Mouse (Mus musculus) adrenal gland, adult 8-10 months (tissue): ENCODE results near the gene Tedc2. TPM values are rescaled to one million over a fixed set of nuclear protein-coding genes. Genes with fewer than 3 reads are reported as not detected.

Experiments used
- DNase-seq: peaks from one replicate; pipeline ENCODE4 v3.0.0; 2022
- microRNA-seq, 2 experiments: library from miRNA; unstranded; fragments of <30 nt; microRNA quantifications; one replicate each; pipeline ENCODE4 v1.2.0; 2022
- total RNA-seq, 4 experiments: library from RNA; stranded (reverse); gene quantifications; 2 replicates each; pipeline ENCODE4 v1.2.4; 2022

Tedc2 gene
- total RNA-seq, 4 experiments from 2014 or later: 6.1 to 9.8 (median 7.6) TPM

- no peak for DNase-seq
Measured at GRCm38 (mm10) chr17:24193769-24194168, 26.9 kb downstream of the Tedc2 start.

DNA sequence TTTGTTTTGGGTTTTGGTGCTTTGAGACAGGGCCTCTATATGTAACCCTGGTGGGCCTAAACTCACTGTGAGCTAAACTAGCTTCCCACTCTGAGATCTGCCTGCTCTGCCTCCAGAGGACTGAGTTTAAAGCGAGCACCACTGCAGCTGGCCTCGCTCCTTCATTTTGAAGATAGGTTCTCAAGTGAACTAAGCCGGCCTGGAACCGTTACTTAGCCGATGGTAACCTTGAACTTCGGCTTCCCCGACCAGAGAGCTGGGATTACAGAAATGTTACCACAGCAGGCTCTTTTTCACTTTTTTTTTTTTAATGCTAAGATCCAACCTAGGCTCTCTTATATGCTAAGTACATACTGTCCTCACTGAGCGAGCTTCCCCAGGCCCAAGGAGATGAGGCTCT is 27.4 kb downstream of the Tedc2 start:
- DNase-seq: no peak

DNA sequence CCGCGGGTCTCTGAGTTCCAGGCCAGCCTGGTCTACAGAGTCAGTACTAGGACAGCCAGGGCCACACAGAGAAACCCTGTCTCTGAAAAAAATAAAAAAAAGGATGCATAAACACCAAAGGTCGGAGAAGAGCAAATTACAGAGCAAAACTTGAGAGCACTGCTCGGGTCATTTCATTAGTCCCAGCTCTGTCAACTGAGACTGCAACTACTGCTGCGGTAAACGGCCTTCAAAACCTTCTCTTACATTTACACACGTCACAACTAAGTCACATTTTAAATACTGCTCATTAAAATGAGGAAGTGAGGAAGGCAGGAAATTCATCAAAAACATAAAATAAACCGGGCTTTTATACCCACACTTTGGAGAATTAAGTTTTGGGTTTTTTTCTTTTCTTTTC is 27.8 kb downstream of the Tedc2 start:
- DNase-seq: no peak

GRCm38 (mm10) chr17:24191481-24191880 is 29.2 kb downstream of the Tedc2 start:
- DNase-seq: no peak

GRCm38 (mm10) chr17:24190934-24191333 is 29.7 kb downstream of the Tedc2 start:
- DNase-seq: no peak

- DNase-seq: no peak
Measured at GRCm38 (mm10) chr17:24174259-24174658, 46.4 kb downstream of the Tedc2 start.

DNA sequence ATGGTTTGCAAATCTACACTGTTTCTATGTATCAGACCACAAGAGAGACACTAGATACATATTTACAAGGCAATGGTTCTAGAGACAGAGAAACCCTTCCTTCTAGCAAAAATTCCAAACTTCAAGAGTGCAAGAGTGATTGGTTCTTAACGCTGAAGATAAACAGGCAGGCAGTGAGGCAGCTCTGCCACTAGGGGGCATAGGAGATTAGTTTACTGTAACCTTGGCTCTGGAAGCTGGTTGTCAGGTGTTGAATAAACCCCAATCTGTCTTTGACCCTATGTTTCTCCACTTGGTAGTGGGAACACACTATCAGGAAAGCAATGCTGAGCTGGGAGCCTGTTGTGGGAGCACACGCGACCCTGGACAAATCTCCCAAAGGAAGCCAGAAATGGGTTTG is 47.2 kb downstream of the Tedc2 start:
- peak; percentile 42 for DNase-seq

DNA sequence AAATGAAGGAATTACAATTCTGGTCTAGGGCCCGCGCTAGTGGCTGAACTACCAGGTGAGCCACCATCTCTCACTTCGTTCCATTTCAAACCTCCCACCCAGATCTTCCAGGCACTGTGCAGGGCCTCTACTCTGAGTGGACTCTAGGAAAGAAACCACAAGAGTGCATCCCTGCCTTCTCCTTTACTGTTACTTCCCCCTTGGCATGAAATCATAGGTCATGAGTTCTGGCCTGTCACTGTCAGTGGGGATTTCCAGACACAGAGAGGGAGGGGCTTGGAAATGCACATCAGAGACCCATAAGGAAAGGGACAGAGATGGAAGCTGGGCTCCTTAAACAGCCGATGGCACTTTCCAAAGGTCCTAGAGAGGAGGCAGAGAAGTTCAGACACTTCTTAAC is 48.9 kb downstream of the Tedc2 start:
- DNase-seq: no peak

DNA sequence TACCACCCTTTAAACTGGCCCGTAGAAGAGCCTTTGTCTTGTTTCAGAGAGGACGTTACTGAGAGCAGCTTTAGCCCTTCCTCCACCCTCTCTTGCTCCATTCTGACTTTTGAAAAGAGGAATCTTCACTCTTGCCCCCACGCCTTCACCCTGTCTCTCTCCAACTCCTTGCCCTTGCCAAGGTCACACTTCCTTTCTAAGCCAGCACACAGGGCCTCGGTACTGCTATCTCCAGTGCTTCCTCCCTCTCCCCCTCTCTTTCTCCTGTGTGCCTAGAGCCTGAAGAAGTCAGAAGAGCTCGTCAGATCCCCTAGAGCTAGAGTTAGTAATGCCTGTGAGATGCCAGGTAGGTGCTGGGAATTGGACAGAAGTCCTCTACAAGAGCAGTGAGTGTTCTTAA is 49.9 kb downstream of the Tedc2 start:
- no peak for DNase-seq

GRCm38 (mm10) chr17:24170125-24170524 is 50.5 kb downstream of the Tedc2 start:
- no peak for DNase-seq

DNA sequence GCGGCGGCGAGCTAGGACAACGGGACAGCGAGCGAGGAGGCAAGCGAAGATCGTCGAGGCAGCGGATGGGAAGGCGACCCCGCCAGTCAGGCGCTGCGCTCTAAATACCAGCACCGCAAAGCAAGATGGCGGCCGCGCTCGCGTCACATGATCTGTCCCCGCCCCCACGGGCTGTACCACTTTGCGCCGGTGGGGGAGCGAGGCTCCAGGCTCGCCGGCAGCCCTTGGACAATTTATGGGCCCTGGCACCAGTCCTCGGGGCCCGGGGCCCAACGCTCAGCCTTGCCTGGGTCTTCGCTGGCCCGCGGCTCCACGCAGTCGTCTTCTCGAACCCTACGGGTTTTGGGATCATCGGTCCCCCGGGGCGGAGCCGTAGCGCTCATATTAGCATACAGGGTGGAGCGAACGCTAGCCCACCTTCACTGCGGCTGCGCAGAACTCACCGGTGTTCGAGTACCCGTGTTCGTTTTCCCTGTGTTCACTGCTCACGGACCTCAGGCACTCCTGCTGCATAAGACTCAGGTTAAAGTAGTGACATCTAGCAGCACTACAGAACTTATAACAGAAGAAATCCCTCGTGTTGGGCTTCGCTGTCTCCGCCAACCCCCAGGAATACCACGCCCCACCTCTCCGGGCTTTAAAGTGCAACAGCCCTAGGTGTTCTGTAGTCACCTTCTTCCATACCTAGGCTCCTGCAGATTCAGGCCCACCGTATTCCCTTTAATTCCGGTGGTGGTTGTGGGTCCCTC is 51.2 kb downstream of the Tedc2 start, which contains the start of gene Atp6v0c:
Atp6v0c (minus strand) TSS at position 386 of the 749 bp plus-strand sequence.
- DNase-seq: peak; percentile 90

- DNase-seq: peak; percentile 62
Measured at GRCm38 (mm10) chr17:24168590-24169277, 51.9 kb downstream of the Tedc2 start.

DNA sequence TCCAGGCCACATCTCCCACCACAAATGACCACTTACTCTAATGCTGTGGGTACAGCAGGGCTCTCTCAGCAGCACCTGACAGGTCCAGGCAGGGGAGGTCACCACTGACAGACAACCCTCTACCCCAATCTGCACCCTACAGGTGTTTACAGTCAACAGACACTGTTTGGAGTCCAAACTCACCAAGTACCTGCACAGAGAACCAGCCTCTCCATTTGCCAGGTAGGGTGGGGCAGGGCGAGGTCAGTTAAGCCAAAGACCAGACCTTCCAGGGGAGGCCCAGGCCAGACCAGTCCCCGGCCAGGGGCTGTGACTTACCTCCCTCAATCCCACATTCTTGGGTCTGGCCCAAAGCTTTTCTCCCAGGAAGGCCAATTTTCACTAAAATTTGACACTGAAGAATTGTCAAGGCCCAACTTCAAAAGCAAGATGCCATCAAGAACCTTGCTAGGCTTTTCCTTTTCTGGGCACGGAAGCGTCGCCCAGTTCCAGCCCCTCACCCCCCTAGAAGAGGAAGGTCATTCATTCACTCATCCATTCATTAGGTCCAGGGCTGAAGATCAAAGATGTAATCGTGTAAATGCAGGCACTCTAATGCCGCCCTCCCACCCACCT is 52.7 kb downstream of the Tedc2 start:
- peak; percentile 53 for DNase-seq

GRCm38 (mm10) chr17:24167120-24167519 is 53.5 kb downstream of the Tedc2 start:
- DNase-seq: no peak

Small RNA genes lying within 50 kb of the gene (microRNA-seq; reads per million reads assigned to microRNA genes)
- 0.17 to 1.1 reads per million in 2 experiments for gene Mir5134
- gene Mir6965: 0 reads per million in 2 experiments

Other genes with a start within 250 kb of the Tedc2 start
- gene Prss30, start 240.3 kb downstream of the Tedc2 start, total RNA-seq: under 1 TPM in 3 of 4 experiments, not detected in 1; 0.19 to 0.41 (median 0.31) TPM
- not detected for gene Prss22, start 222.8 kb downstream of the Tedc2 start, total RNA-seq
- under 1 TPM in 1 of 4 experiments, not detected in 3; 0.70 TPM for gene Prss27, start 182.7 kb downstream of the Tedc2 start, total RNA-seq
- gene Kctd5, start 147.4 kb downstream of the Tedc2 start, total RNA-seq: 10 to 100 TPM; 13.7 to 17.7 (median 15.1) TPM
- 10 to 100 TPM; 46.0 to 63.6 (median 61.9) TPM for gene Pdpk1, start 69.9 kb downstream of the Tedc2 start, total RNA-seq
- 10 to 100 TPM; 39.3 to 64.9 (median 50.3) TPM for gene Amdhd2, start 57.1 kb downstream of the Tedc2 start, total RNA-seq
- gene Atp6v0c, start 51.1 kb downstream of the Tedc2 start, total RNA-seq: 100 to 1,000 TPM; 416 to 520 (median 442) TPM
- gene Tbc1d24, start 15.3 kb downstream of the Tedc2 start, total RNA-seq: 10 to 100 TPM; 18.8 to 24.3 (median 23.8) TPM
- 1 to 10 TPM; 1.7 to 4.2 (median 2.9) TPM for gene Ntn3, start 11.3 kb downstream of the Tedc2 start, total RNA-seq
- gene Ccnf, start 30.6 kb upstream of the Tedc2 start, total RNA-seq: 1 to 10 TPM; 1.9 to 3.6 (median 2.7) TPM
- gene Abca17, start 130.2 kb upstream of the Tedc2 start, total RNA-seq: under 1 TPM in 3 of 4 experiments, not detected in 1; 0.09 to 0.12 (median 0.11) TPM
- 10 to 100 TPM; 28.4 to 43.3 (median 35.8) TPM for gene Abca3, start 131.1 kb upstream of the Tedc2 start, total RNA-seq
- gene Rnps1, start 193.7 kb upstream of the Tedc2 start, total RNA-seq: 10 to 100 TPM; 62.8 to 84.3 (median 75.4) TPM
- 100 to 1,000 TPM; 142 to 242 (median 189) TPM for gene Eci1, start 205.8 kb upstream of the Tedc2 start, total RNA-seq
- gene Dnase1l2, start 222.3 kb upstream of the Tedc2 start, total RNA-seq: 1 to 10 TPM; 2.3 to 7.2 (median 3.5) TPM
- gene E4f1, start 249.5 kb upstream of the Tedc2 start, total RNA-seq: 10 to 100 TPM; 20.9 to 37.4 (median 26.4) TPM
- gene Pgp, start 249.5 kb upstream of the Tedc2 start, total RNA-seq: 100 to 1,000 TPM; 105 to 116 (median 107) TPM